Mouse (Mus musculus) CD4-positive, CD25-positive, alpha-beta regulatory T cell, adult 2 months (primary cell): ENCODE measurements around the gene Pik3c2g.

Experiments used
- DNase-seq: peaks from one replicate; pipeline ENCODE4 v3.0.0-alpha.2; 2012; ENCODE audit warnings: low read depth, low spot score

Gene Pik3c2g

DNA sequence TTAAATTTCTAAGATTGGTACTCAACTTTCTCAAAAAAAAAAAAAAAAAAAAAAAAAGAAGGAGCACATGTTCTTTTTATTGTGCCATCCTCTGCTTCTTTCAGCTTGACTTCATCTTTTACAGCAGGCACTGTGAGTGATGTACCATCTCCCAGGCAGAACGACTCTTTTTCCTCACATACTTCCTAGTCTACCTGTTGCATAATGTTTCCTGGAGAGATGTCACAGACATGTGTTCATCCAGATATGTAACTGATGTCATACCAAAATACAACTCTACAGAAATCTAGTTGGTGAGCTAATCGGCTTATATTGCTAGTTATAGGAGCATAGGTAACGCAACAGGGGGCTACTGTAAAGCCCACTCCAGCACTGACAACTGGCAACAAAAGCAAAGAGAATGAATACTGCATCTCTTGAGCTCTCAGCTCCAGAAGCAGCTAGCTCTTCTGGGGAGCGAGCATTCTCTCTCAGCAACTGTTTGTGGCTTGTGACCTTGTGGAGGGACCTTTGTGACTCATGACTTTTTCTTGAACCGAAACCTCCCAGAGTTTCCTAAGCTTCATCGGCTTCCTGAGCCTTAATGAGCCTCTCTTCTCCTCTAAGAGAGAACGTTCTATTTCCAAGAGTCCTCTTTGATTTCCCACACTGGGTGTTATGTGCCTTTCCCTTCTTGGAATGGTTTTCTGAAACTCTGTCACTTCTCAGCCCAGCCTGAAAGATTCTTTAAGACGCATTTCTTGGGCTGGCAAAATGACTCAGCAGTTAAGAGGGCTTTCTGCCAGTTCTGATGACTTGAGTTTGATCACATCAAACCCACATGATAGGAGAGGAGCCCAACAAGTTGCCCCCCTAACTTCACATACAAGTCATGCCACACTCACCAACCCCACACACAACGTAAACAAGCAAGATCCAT, 148.9 kb downstream of the Pik3c2g start:
- DNase-seq: no peak

- DNase-seq: no peak
Measured at GRCm38 (mm10) chr6:139738350-139738749, 151.3 kb downstream of the Pik3c2g start.

DNA sequence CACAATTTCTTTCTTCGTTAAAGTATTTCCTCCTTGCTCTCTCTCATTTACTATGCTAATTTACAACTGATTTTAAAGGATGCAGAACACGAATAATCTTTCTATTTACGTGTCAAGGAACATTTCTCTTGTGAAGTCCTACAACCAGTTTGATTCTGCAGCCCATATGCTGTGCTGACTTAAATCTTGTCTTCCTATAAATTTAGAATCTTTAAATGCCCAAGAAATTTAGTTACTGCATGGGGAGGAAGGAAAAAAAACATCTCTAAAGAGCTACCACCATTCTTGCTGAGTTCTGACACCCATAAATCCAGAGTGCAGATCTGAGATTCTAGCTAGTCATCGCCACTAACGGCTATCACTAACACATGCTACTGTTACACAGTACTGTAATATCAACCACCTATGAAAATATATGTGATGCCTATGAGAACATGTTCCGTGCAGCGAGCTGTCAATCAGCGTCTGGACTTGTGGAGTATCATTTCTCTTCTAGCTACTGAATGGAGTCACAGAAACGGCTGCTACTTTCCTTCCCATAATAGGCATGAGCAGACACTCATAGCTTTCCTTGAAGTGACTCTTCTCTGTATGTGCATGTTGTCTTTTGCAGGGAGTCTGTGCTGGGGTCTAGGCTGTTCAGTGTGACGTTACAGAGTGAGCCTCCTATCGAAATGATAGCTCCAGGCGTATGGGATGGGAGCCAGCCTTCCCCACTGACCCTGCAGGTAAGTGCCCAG, 155.8 kb downstream of the Pik3c2g start:
- no peak for DNase-seq

DNA sequence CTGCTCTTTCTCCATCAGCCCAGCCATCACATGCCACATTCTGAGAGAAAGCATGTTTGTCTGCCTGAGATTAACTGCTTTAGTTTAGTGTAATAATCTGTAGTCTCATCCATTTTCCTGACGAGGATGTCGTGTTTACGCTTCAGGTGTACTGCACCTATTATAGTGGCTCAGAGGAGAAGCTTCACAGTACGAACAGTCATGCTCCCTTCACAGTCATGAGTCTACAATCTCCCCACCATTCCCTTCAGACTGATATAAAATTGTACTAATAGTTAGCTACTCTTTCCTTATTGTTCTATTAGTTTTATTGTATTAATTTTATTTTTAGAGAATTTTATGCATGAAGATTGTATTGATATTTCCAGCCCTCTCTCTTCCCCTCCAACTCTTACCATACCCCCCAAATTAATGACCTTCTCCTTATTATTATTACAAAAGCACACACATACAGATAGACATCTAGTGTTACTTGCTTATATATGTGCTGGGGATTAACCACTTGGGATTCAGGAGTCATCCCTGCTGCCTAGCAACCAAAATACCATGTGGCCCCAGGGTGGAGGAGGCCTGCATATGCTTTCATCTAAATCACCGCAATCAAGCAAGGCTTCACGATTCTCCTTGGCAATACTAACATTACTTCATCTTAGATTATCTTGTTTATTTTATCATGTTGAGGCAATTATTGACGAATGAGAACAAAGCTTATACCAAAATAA, 159.9 kb downstream of the Pik3c2g start:
- no peak for DNase-seq

DNA sequence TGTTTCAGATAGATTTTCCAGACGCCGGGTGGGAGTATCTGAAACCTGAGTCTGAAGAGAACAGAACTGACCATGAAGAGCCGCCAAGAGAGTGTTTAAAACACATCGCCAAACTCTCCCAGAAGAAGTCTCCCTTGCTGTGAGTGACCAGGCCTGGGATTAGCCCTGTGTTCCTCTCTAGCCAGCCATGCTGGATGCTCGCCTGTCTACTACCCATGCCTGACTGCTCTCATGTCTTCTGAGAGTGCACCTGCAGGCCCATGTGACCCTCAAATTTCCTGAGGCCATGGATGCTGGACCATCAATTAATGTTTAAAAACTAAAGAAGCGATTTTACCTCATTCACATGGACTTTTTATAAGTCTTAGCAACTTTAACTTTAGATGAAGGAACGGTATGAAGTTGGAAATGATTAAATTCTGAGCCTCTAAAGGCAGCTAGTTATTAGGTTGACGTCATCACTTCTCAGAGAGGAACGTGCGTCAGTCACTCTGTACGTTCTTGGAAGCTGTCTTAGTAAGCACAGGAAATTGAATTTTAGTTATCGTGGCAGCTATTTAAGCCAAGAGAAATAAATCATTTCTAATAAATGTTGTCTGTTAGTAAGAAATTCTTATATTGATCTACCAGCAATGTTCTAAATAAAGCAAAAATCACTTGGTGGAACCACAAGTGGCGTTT, 161.2 kb downstream of the Pik3c2g start:
- no peak for DNase-seq

- DNase-seq: no peak
Measured at GRCm38 (mm10) chr6:139750599-139750998, 163.6 kb downstream of the Pik3c2g start.

GRCm38 (mm10) chr6:139751022-139751421, 164.0 kb downstream of the Pik3c2g start:
- no peak for DNase-seq

GRCm38 (mm10) chr6:139757876-139758275, 170.9 kb downstream of the Pik3c2g start:
- no peak for DNase-seq

- DNase-seq: no peak
Measured at GRCm38 (mm10) chr6:139760978-139761377, 174.0 kb downstream of the Pik3c2g start.

- no peak for DNase-seq
Measured at GRCm38 (mm10) chr6:139764398-139764797, 177.4 kb downstream of the Pik3c2g start.

GRCm38 (mm10) chr6:139769744-139770473, 182.9 kb downstream of the Pik3c2g start:
- DNase-seq: no peak

- no peak for DNase-seq
Measured at GRCm38 (mm10) chr6:139770535-139770934, 183.5 kb downstream of the Pik3c2g start.

DNA sequence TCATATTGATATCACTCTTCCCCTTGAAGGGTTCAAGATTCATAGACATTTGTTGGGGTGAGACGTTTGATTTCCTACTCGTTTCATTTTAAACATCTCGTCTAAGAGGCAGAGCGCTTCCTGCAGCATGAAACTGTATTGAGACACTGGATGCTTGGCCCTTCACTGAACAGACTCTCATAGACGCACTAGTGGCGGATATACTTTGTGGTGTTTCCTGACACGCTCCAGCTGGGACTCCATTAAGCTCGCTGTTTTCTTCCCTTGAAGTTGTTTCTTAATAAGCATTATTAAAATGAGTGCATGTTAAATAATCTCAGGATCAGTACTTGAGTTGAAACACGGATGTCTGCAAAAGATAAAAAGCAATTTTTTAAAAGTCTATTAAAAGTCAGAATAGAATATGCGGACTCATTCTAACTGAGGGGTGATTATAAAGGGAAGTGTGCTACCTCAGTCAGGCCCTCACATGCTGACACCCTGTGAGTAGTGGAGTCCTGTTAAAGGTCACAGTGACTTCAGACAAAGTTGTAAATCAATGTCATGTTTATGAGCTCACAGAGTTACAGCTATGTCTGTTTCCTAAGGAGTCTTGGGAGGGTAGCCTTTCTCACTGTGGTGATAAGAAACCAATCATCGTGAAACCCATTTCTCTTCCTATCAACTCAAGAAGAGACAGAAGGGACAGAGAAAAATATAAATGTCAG, 190.7 kb downstream of the Pik3c2g start:
- DNase-seq: no peak

DNA sequence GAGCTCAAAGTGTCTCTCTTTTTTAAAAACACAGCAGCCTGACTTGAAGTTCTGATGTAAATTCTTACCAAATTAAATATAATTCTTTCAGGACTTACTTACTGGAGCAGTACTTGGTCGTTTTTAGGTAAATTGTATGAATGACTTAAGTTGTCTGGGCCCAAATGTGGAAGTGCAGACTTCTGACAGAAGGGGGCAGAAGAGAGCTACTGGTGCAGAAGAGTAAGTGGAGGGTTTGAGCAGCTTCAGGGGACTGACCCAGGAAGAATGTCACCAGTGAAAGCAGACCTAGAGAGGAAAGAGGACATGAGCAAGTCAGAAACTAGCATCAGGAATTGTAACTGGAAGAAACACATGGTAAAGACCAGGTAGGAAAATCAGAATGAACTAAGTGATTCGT, 193.0 kb downstream of the Pik3c2g start:
- no peak for DNase-seq

DNA sequence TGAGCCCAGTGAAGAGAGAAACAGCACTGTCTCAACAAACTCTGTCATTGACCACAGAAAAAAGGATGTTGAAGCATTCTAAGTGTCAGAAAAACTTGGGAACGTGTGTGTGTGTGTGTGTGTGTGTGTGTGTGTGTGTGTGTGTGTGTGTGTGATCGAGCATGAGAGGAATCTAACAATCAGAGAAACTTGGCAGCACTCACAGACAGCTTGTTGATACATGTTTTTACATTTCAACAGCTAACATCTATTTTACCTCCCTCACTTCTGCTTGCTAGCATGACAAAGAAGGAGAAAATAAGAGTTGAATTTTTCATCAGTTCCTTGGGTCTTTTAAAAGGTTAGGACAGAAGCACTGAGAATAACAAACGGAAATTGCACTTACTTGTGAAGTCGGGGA, 202.5 kb downstream of the Pik3c2g start:
- no peak for DNase-seq

GRCm38 (mm10) chr6:139799541-139800226, 212.7 kb downstream of the Pik3c2g start:
- no peak for DNase-seq

DNA sequence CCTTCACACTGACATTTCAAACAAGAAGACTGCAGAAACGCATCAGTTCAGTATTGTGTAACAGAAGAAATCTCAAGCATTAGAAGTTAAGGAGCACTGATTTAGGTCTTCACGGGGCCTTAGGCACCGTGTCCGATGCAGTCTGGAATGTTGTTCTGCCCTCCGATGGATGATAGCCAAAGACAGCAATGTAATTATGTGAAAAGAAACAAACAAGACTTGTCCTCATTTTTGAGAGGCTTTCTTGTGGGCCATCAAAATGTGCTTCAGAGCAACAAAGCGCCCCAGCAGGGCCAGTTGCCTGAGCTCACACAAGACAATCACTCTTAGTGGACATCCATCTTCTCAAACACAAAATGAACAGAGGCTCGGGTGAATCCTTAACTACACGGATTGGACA, 234.9 kb downstream of the Pik3c2g start:
- DNase-seq: no peak

DNA sequence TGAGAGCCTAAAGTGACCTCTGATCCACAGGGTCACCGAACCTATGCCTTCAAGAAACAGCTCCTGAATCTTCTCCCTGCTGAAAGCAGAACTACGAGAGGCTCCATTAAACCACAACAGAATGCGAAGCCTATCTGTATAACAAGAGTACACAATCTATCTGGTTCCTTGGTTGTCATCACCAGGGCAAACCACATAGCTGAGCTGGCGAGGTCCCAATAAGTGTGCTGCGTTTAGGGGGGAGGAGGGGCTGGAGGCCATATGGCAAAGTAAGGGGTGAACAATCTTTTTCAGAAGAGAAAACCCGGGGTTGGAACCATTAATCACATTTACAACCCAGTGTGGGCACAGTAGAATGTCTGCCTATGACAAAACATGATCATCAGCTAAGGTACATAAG, 251.2 kb downstream of the Pik3c2g start:
- no peak for DNase-seq

DNA sequence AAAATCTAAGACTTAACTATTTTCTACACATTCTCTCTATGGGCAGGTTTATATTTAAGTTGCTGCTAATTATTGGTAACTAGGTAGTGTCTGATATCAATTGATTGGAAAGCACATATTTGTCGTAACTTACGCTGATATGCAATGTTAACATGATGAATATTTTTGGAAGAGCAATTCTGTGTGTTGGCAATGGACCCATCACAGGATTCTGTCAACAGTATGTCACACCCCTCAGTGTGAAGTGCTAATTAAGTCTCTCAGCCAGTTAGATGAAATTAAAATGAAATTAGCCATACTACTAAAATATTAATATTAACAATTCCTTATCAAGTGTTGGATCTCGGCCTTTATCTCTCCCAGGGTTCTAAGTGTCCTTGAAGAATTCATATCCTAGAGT, 251.7 kb downstream of the Pik3c2g start:
- DNase-seq: no peak

DNA sequence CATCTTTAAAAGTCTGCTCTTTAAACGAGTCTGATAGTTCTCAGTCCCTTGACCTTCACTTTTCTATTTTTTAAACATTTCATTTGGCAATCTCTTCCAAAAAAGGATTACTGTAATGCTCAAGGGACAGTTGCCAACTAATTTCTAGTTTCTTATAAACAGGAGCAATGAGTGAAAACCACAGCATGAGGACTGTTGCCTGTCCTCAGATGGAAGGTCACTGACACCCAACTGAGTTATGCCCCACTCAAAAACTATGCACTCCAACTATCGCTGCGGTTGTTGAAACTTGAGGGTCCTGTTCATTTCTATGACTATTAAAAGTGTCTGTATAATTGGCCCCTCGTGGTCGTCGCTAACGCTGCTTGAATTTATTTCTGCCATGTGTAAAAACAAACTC, 252.9 kb downstream of the Pik3c2g start:
- no peak for DNase-seq
